Mouse (Mus musculus): ENCODE data around the gene Yjefn3. TPM values are rescaled to one million over a fixed set of nuclear protein-coding genes. Genes with fewer than 3 reads are reported as not detected.

Yjefn3 gene
- total RNA-seq, 4 experiments from 2014 or later: 0.38 to 1.3 TPM; not detected in 2

GRCm38 (mm10) chr8:69906260-69906659 lies 3.7 kb upstream of the Yjefn3 start:
- no peak for DNase-seq

GRCm38 (mm10) chr8:69904096-69904495 lies 1.6 kb upstream of the Yjefn3 start:
- DNase-seq: no peak

GRCm38 (mm10) chr8:69903063-69903542 lies 591 bp upstream of the Yjefn3 start:
- DNase-seq: peak; percentile 99

- peak; percentile 94 for DNase-seq
Measured at GRCm38 (mm10) chr8:69901484-69902162, 889 bp downstream of the Yjefn3 start.

GRCm38 (mm10) chr8:69900895-69901451 lies 1.5 kb downstream of the Yjefn3 start:
- DNase-seq: no peak

- DNase-seq: no peak
Measured at GRCm38 (mm10) chr8:69899876-69900275, 2.6 kb downstream of the Yjefn3 start.

- DNase-seq: no peak
Measured at GRCm38 (mm10) chr8:69897857-69898256, 4.7 kb downstream of the Yjefn3 start.

- no peak for DNase-seq
Measured at GRCm38 (mm10) chr8:69895772-69896451, 6.6 kb downstream of the Yjefn3 start.

- DNase-seq: no peak
Measured at GRCm38 (mm10) chr8:69894836-69895332, 7.6 kb downstream of the Yjefn3 start.

- no peak for DNase-seq
Measured at GRCm38 (mm10) chr8:69893863-69894262, 8.6 kb downstream of the Yjefn3 start.

- no peak for DNase-seq
Measured at GRCm38 (mm10) chr8:69890813-69891241, 11.7 kb downstream of the Yjefn3 start.

GRCm38 (mm10) chr8:69888902-69889301 lies 13.6 kb downstream of the Yjefn3 start:
- no peak for DNase-seq

GRCm38 (mm10) chr8:69888244-69888866 lies 14.2 kb downstream of the Yjefn3 start:
- no peak for DNase-seq

- no peak for DNase-seq
Measured at GRCm38 (mm10) chr8:69887289-69888243, 14.9 kb downstream of the Yjefn3 start, which contains the start of gene Cilp2. Gene Cilp2, minus strand, starts transcription at chr8:69887687.

GRCm38 (mm10) chr8:69884141-69884540 lies 18.4 kb downstream of the Yjefn3 start:
- DNase-seq: peak; percentile 64

GRCm38 (mm10) chr8:69882833-69883600 lies 19.5 kb downstream of the Yjefn3 start:
- DNase-seq: no peak

- DNase-seq: no peak
Measured at GRCm38 (mm10) chr8:69882021-69882756, 20.3 kb downstream of the Yjefn3 start.

GRCm38 (mm10) chr8:69881261-69881865 lies 21.1 kb downstream of the Yjefn3 start:
- no peak for DNase-seq

GRCm38 (mm10) chr8:69880841-69881240 lies 21.7 kb downstream of the Yjefn3 start:
- DNase-seq: no peak

- no peak for DNase-seq
Measured at GRCm38 (mm10) chr8:69879678-69880077, 22.8 kb downstream of the Yjefn3 start.
